Mouse (Mus musculus): Measurements from ENCODE around the gene Armc6. TPM values are rescaled to one million over a fixed set of nuclear protein-coding genes. Genes with fewer than 3 reads are reported as not detected.
A peak's percentile ranks its signal among the peaks of the same experiment; 100 is the strongest.

Armc6 gene
- 28.8 and 33.4 TPM in 2 replicates for polyA plus RNA-seq (2014; fragmentation: Nextera tagmentation; extraction: Ambion mirVana)

DNA sequence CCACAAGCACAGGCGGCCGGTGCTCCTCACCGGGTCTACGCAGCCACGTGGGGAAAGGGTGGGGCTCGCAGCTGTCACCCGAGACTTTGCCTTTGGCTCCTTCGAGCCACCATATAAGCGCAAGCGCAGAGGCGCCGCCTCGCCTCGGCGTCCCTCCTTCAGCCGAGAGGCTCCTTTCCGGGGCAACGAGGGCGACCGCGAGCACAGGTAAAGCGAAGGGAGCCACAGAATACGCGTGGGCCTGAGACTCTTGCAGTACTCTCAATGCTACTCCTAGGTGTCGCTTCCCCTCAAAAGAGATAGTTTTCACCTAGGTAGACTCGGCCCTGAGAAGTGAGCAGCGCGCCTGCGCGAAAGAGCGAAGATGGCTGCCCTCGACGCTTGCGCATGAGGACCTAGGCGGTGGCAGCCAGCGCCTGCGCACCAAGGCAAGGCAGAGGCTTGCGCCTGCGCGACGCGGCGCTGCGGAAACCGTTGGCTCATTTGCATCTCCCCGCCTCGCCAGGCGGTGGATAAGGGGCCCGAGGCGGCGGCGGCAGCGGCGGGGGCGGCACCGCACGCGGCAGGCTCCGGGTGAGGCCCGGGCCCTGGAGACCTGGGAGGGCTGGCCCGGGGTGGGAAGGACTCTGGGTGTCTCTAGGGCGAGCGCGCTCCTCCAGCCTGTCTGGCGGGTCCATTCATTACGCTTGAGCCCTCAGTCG lies at the start of gene Armc6, which contains the start of gene Sugp2:
Gene Armc6, minus strand, starts transcription at position 387 of the 701 bp plus-strand sequence.
Gene Sugp2, plus strand, starts transcription at position 147 of the 701 bp plus-strand sequence.
- peak; percentile 98 for ATAC-seq (ENCODE audit: low read depth)
- peak; percentile 99 for DNase-seq (ENCODE audit: low spot score)
- H3K4me2 ChIP-seq (ENCODE audit: low read depth, low read length) = peak within 1 kb of the TSS; percentile 93

GRCm38 (mm10) chr8:70283136-70284077 lies 49.1 kb upstream of the Armc6 start:
- Histone ChIP-seq H3K9ac (ENCODE audit: low read depth, low read length) (peak overlapping the region; percentile 82), H3K4me2 (ENCODE audit: low read depth, low read length) (peak overlapping the region; percentile 70), H3K9me3 (ENCODE audit: control insufficient read depth, low read length) (no peaks in the 10 kb centered on the region), H3K4me3 (ENCODE audit: low read depth, low read length) (peak overlapping the region; percentile 74), H3K27ac (replicated peaks; ENCODE audit: low read depth, low read length) (peak overlapping the region; percentile 72), H3K27me3 (replicated peaks; ENCODE audit: control insufficient read depth, insufficient read depth, low read length) (no peaks in the 10 kb centered on the region), H3K4me1 (ENCODE audit: control insufficient read depth, insufficient read depth, low read length) (no peaks in the 10 kb centered on the region), H3K36me3 (ENCODE audit: control insufficient read depth, insufficient read depth, low read length) (peaks cover 33% of the 10 kb centered on the region)
- ATAC-seq (ENCODE audit: low read depth) (peak; percentile 69), DNase-seq (ENCODE audit: low spot score) (peak; percentile 19)
- 0% methylated on average over 29 of the region's 55 CpGs for WGBS

More for the DNA sequence above, at the start of gene Armc6, which contains the start of gene Sugp2:
- peaks cover 18% of the 10 kb centered on the region for H3K4me1 ChIP-seq (ENCODE audit: control insufficient read depth, insufficient read depth, low read length)
- H3K9me3 ChIP-seq (ENCODE audit: control insufficient read depth, low read length) = no peaks in the 10 kb centered on the region
- peak within 1 kb of the TSS; percentile 87 for H3K9ac ChIP-seq (ENCODE audit: low read depth, low read length)
- under 1% methylated on average over 20 of the region's 67 CpGs for WGBS
- no peaks in the 10 kb centered on the region for H3K27me3 ChIP-seq (replicated peaks; ENCODE audit: control insufficient read depth, insufficient read depth, low read length)
- peak within 1 kb of the TSS; percentile 88 for H3K4me3 ChIP-seq (ENCODE audit: low read depth, low read length)
- peaks cover 51% of the 10 kb centered on the region for H3K36me3 ChIP-seq (ENCODE audit: control insufficient read depth, insufficient read depth, low read length)
- H3K27ac ChIP-seq (replicated peaks; ENCODE audit: low read depth, low read length) = peak within 1 kb of the TSS; percentile 96

- Histone ChIP-seq H3K27me3 (replicated peaks; ENCODE audit: control insufficient read depth, insufficient read depth, low read length) (no peaks in the 10 kb centered on the region), H3K4me1 (ENCODE audit: control insufficient read depth, insufficient read depth, low read length) (no peaks in the 10 kb centered on the region), H3K4me3 (ENCODE audit: low read depth, low read length) (peak within 1 kb of the TSS; percentile 74), H3K9me3 (ENCODE audit: control insufficient read depth, low read length) (no peaks in the 10 kb centered on the region), H3K27ac (replicated peaks; ENCODE audit: low read depth, low read length) (peak within 1 kb of the TSS; percentile 72), H3K4me2 (ENCODE audit: low read depth, low read length) (peak within 1 kb of the TSS; percentile 70), H3K36me3 (ENCODE audit: control insufficient read depth, insufficient read depth, low read length) (peaks cover 28% of the 10 kb centered on the region), H3K9ac (ENCODE audit: low read depth, low read length) (peak within 1 kb of the TSS; percentile 82)
- WGBS = 1% methylated on average over 35 of the region's 36 CpGs
- peak; percentile 93 for DNase-seq (ENCODE audit: low spot score)
- ATAC-seq (ENCODE audit: low read depth) = peak; percentile 91
These were observed 48.4 kb upstream of the Armc6 start, which contains the start of gene Homer3 for GRCm38 (mm10) chr8:70282603-70283135. TSS of gene Homer3 (plus strand) at chr8:70282827.

GRCm38 (mm10) chr8:70281001-70281400 lies 46.7 kb upstream of the Armc6 start:
- H3K4me2 ChIP-seq (ENCODE audit: low read depth, low read length) = no peak overlapping the region
- DNase-seq (ENCODE audit: low spot score) = no peak
- H3K36me3 ChIP-seq (ENCODE audit: control insufficient read depth, insufficient read depth, low read length) = peaks cover 11% of the 10 kb centered on the region
- H3K9me3 ChIP-seq (ENCODE audit: control insufficient read depth, low read length) = no peaks in the 10 kb centered on the region
- no peak overlapping the region for H3K9ac ChIP-seq (ENCODE audit: low read depth, low read length)
- no peak overlapping the region for H3K27ac ChIP-seq (replicated peaks; ENCODE audit: low read depth, low read length)
- 42% methylated on average over 3 of the region's 3 CpGs for WGBS
- no peaks in the 10 kb centered on the region for H3K4me1 ChIP-seq (ENCODE audit: control insufficient read depth, insufficient read depth, low read length)
- ATAC-seq (ENCODE audit: low read depth) = no peak
- H3K4me3 ChIP-seq (ENCODE audit: low read depth, low read length) = no peak overlapping the region
- H3K27me3 ChIP-seq (replicated peaks; ENCODE audit: control insufficient read depth, insufficient read depth, low read length) = no peaks in the 10 kb centered on the region

GRCm38 (mm10) chr8:70279266-70279665 lies 45.0 kb upstream of the Armc6 start:
- ATAC-seq (ENCODE audit: low read depth) = no peak
- Histone ChIP-seq H3K4me2 (ENCODE audit: low read depth, low read length) (no peak overlapping the region), H3K27me3 (replicated peaks; ENCODE audit: control insufficient read depth, insufficient read depth, low read length) (no peaks in the 10 kb centered on the region), H3K27ac (replicated peaks; ENCODE audit: low read depth, low read length) (no peak overlapping the region), H3K9me3 (ENCODE audit: control insufficient read depth, low read length) (no peaks in the 10 kb centered on the region; the same call in 1 of the 2 replicates), H3K4me3 (ENCODE audit: low read depth, low read length) (no peak overlapping the region), H3K4me1 (ENCODE audit: control insufficient read depth, insufficient read depth, low read length) (no peaks in the 10 kb centered on the region), H3K36me3 (ENCODE audit: control insufficient read depth, insufficient read depth, low read length) (no peaks in the 10 kb centered on the region), H3K9ac (ENCODE audit: low read depth, low read length) (no peak overlapping the region)
- WGBS = 34% methylated on average over 7 of the region's 8 CpGs
- no peak for DNase-seq (ENCODE audit: low spot score)

GRCm38 (mm10) chr8:70278175-70278574 lies 43.9 kb upstream of the Armc6 start:
- DNase-seq (ENCODE audit: low spot score) (no peak), ATAC-seq (ENCODE audit: low read depth) (no peak)
- no peak overlapping the region for H3K4me2 ChIP-seq (ENCODE audit: low read depth, low read length)
- H3K4me3 ChIP-seq (ENCODE audit: low read depth, low read length) = no peak overlapping the region
- 52% methylated on average over 14 of the region's 15 CpGs for WGBS
- H3K9ac ChIP-seq (ENCODE audit: low read depth, low read length) = 0 out of 2 replicates have a peak overlapping the region, but pooled peaks have one; percentile 26
- no peaks in the 10 kb centered on the region; the same call in 1 of the 2 replicates for H3K9me3 ChIP-seq (ENCODE audit: control insufficient read depth, low read length)
- H3K36me3 ChIP-seq (ENCODE audit: control insufficient read depth, insufficient read depth, low read length) = no peaks in the 10 kb centered on the region
- H3K27me3 ChIP-seq (replicated peaks; ENCODE audit: control insufficient read depth, insufficient read depth, low read length) = no peaks in the 10 kb centered on the region
- no peaks in the 10 kb centered on the region for H3K4me1 ChIP-seq (ENCODE audit: control insufficient read depth, insufficient read depth, low read length)
- H3K27ac ChIP-seq (replicated peaks; ENCODE audit: low read depth, low read length) = no peak overlapping the region

GRCm38 (mm10) chr8:70276476-70276875 lies 42.2 kb upstream of the Armc6 start:
- H3K4me1 ChIP-seq (ENCODE audit: control insufficient read depth, insufficient read depth, low read length) = no peaks in the 10 kb centered on the region
- no peak overlapping the region for H3K4me2 ChIP-seq (ENCODE audit: low read depth, low read length)
- H3K9me3 ChIP-seq (ENCODE audit: control insufficient read depth, low read length) = no peaks in the 10 kb centered on the region; the same call in 1 of the 2 replicates
- H3K9ac ChIP-seq (ENCODE audit: low read depth, low read length) = no peak overlapping the region
- no peak overlapping the region for H3K27ac ChIP-seq (replicated peaks; ENCODE audit: low read depth, low read length)
- H3K4me3 ChIP-seq (ENCODE audit: low read depth, low read length) = no peak overlapping the region
- WGBS = 80% methylated on average over 3 of the region's 3 CpGs
- H3K27me3 ChIP-seq (replicated peaks; ENCODE audit: control insufficient read depth, insufficient read depth, low read length) = no peaks in the 10 kb centered on the region
- ATAC-seq (ENCODE audit: low read depth) (no peak), DNase-seq (ENCODE audit: low spot score) (peak; percentile 20)
- no peaks in the 10 kb centered on the region for H3K36me3 ChIP-seq (ENCODE audit: control insufficient read depth, insufficient read depth, low read length)

GRCm38 (mm10) chr8:70274350-70274749 lies 40.1 kb upstream of the Armc6 start:
- H3K9ac ChIP-seq (ENCODE audit: low read depth, low read length) = no peak overlapping the region
- no peaks in the 10 kb centered on the region for H3K4me1 ChIP-seq (ENCODE audit: control insufficient read depth, insufficient read depth, low read length)
- no peak for ATAC-seq (ENCODE audit: low read depth)
- H3K36me3 ChIP-seq (ENCODE audit: control insufficient read depth, insufficient read depth, low read length) = no peaks in the 10 kb centered on the region
- H3K4me2 ChIP-seq (ENCODE audit: low read depth, low read length) = no peak overlapping the region
- no peak for DNase-seq (ENCODE audit: low spot score)
- no peaks in the 10 kb centered on the region; the same call in 1 of the 2 replicates for H3K9me3 ChIP-seq (ENCODE audit: control insufficient read depth, low read length)
- H3K4me3 ChIP-seq (ENCODE audit: low read depth, low read length) = no peak overlapping the region
- H3K27me3 ChIP-seq (replicated peaks; ENCODE audit: control insufficient read depth, insufficient read depth, low read length) = no peaks in the 10 kb centered on the region
- H3K27ac ChIP-seq (replicated peaks; ENCODE audit: low read depth, low read length) = no peak overlapping the region
